Comparison of ENCODE assay signal across 9 mouse cellular contexts in the genomic region with DNA sequence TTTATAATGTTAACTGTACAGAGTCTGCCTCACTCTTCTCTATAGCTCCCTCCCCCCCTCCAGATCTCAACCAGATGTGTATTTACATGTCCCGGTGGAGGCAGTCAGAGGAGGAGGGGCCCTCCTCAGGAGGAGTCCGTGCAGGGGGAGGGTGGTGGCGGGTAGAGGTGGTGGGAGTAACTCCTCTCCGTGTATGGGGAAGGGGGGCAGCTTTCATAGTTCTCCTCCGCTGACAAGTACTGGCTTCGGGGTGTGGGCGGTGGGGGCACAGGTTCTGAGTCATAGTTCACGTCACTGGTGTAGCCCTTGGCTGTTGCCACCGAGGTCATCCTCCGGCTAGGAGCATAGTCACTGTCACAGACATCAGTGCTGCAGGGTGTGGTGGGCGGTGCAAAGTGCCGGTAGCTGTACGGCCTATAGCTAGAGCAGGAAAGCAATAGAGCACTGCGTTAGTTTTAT. TPM values are rescaled to one million over a fixed set of nuclear protein-coding genes. Genes with fewer than 3 reads are reported as not detected.
A peak's percentile ranks its signal among the peaks of the same experiment; 100 is the strongest.
DNase-seq lines count a peak whose midpoint lies in the region; ATAC-seq and TF ChIP-seq lines count a peak whose summit lies in the region.
"Had no signal": no experiment of that assay in that cellular context is flagged by ENCODE, and none has a peak within 500 bp of the region (broad histone marks: within the 10 kb centered on the region; RNA-seq: fewer than 3 reads in every experiment).

No protein-coding gene starts in this region.

- no peak overlapping the region for H3K4me2 ChIP-seq in lung, embryonic 16.5 days (ENCODE audit: low read depth, low read length)
- no peak overlapping the region for H3K4me2 ChIP-seq in forebrain, postnatal 0 days (ENCODE audit: low read depth)
- H3K4me2 ChIP-seq in liver, embryonic 13.5 days: no peak overlapping the region
- H3K4me2 ChIP-seq: liver, embryonic 15.5 days had no signal

- H3K4me1 ChIP-seq in lung, embryonic 16.5 days (replicated peaks; ENCODE audit: control insufficient read depth, insufficient read depth, low read length): 0 out of 2 replicates have a peak, but pooled peaks cover 3% of the 10 kb centered on the region
- no peaks in the 10 kb centered on the region for H3K4me1 ChIP-seq in forebrain, postnatal 0 days (ENCODE audit: insufficient read depth)
- peaks cover 16% of the 10 kb centered on the region for H3K4me1 ChIP-seq in liver, embryonic 13.5 days (replicated peaks)
- H3K4me1 ChIP-seq: liver, embryonic 15.5 days had no signal

- H3K36me3 ChIP-seq in lung, embryonic 16.5 days (ENCODE audit: control insufficient read depth, insufficient read depth, low read length): peaks cover 55% of the 10 kb centered on the region
- H3K36me3 ChIP-seq in forebrain, postnatal 0 days (ENCODE audit: insufficient read depth): peaks cover 59% of the 10 kb centered on the region
- peaks cover 63% of the 10 kb centered on the region for H3K36me3 ChIP-seq in liver, embryonic 13.5 days

- H3K9me3 ChIP-seq in lung, embryonic 16.5 days (ENCODE audit: control insufficient read depth, low read length): no peaks in the 10 kb centered on the region
- H3K9me3 ChIP-seq in forebrain, postnatal 0 days (ENCODE audit: low read length): no peaks in the 10 kb centered on the region
- no peaks in the 10 kb centered on the region for H3K9me3 ChIP-seq in liver, embryonic 13.5 days (replicated peaks)
- H3K9me3 ChIP-seq: liver, embryonic 15.5 days had no signal

- H3K9ac ChIP-seq in lung, embryonic 16.5 days (ENCODE audit: low read length): no peak overlapping the region
- no peak overlapping the region for H3K9ac ChIP-seq in forebrain, postnatal 0 days
- no peak overlapping the region for H3K9ac ChIP-seq in liver, embryonic 13.5 days
- H3K9ac ChIP-seq: liver, embryonic 15.5 days had no signal

- no peak overlapping the region for H3K4me3 ChIP-seq in lung, embryonic 16.5 days (ENCODE audit: low read length)
- no peak overlapping the region for H3K4me3 ChIP-seq in forebrain, postnatal 0 days (ENCODE audit: low read depth, low read length)
- no peak overlapping the region for H3K4me3 ChIP-seq in liver, embryonic 13.5 days (replicated peaks)
- H3K4me3 ChIP-seq: liver, embryonic 15.5 days had no signal

- H3K27ac ChIP-seq in lung, embryonic 16.5 days (ENCODE audit: low read length): no peak overlapping the region
- H3K27ac ChIP-seq in forebrain, postnatal 0 days (ENCODE audit: low read depth, low read length): no peak overlapping the region
- no peak overlapping the region for H3K27ac ChIP-seq in liver, embryonic 13.5 days
- H3K27ac ChIP-seq: liver, embryonic 15.5 days had no signal

- no peak for DNase-seq in lung, postnatal 36 days
- peak; percentile 73 for DNase-seq in adrenal gland, postnatal 10 days
- DNase-seq in forebrain, postnatal 0 days: no peak
- DNase-seq in liver, embryonic 13.5 days: no peak
- no peak for DNase-seq in spleen, postnatal 36 days (ENCODE audit: low spot score in 2 of 2)
- no peak for DNase-seq in cerebellum, postnatal 25 days
- DNase-seq in adipocyte (ENCODE audit: low spot score): no peak

- ATAC-seq in lung, embryonic 16.5 days (ENCODE audit: low read depth): peak; percentile 47; the same call in 1 of the 2 replicates
- peak; percentile 14; the same call in 1 of the 2 replicates for ATAC-seq in forebrain, postnatal 0 days
- peak; percentile 21; the same call in 1 of the 2 replicates for ATAC-seq in liver, embryonic 13.5 days (ENCODE audit: low read depth)

- H3K27me3 ChIP-seq in lung, embryonic 16.5 days (ENCODE audit: control insufficient read depth, insufficient read depth, low read depth, low read length): no peaks in the 10 kb centered on the region
- no peaks in the 10 kb centered on the region for H3K27me3 ChIP-seq in forebrain, postnatal 0 days (ENCODE audit: insufficient read depth, low read length)
- no peaks in the 10 kb centered on the region for H3K27me3 ChIP-seq in liver, embryonic 13.5 days
- H3K27me3 ChIP-seq: liver, embryonic 15.5 days had no signal

- 55% methylated on average over 14 of the region's 14 CpGs for WGBS in lung, embryonic 16.5 days
- WGBS in forebrain, postnatal 0 days: 73% methylated on average over 14 of the region's 14 CpGs
- 72% methylated on average over 14 of the region's 14 CpGs for WGBS in liver, embryonic 13.5 days (ENCODE audit: insufficient replicate concordance)

- no peak for TF ChIP-seq CTCF in forebrain, postnatal 0 days (IDR thresholded peaks at IDR 0.05; ENCODE audit: low read depth)

RNA-seq across cellular contexts. Expression of gene Bcl2l14, which starts 54.6 kb away (rescaled TPM):
- 5.0 and 5.4 TPM in 2 replicates for polyA plus RNA-seq in lung, embryonic 16.5 days (2015; fragmentation: Nextera tagmentation; extraction: Ambion mirVana)
- total RNA-seq in adrenal gland, postnatal 10 days (2021): not detected
- total RNA-seq in forebrain, postnatal 0 days (2014; rRNA removed): not detected in 2 replicates
- not detected in 2 replicates for polyA plus RNA-seq in forebrain, postnatal 0 days (2015; fragmentation: Nextera tagmentation; extraction: Ambion mirVana)
- 0.15 and 0.27 TPM in 2 replicates for polyA plus RNA-seq in liver, embryonic 13.5 days (2015; fragmentation: Nextera tagmentation; extraction: Ambion mirVana)
